Mouse (Mus musculus): Measurements from ENCODE around the gene Ccdc117. TPM values are rescaled to one million over a fixed set of nuclear protein-coding genes. Genes with fewer than 3 reads are reported as not detected.
A peak's percentile ranks its signal among the peaks of the same experiment; 100 is the strongest.
"Not testable (repeated sequence)": the region's sequence is repeated elsewhere in the genome, so short reads cannot be mapped to it uniquely, and the experiment has no call there.

Ccdc117 gene
- polyA plus RNA-seq, 1 experiment from 2014 or later: 27.9 TPM

DNA sequence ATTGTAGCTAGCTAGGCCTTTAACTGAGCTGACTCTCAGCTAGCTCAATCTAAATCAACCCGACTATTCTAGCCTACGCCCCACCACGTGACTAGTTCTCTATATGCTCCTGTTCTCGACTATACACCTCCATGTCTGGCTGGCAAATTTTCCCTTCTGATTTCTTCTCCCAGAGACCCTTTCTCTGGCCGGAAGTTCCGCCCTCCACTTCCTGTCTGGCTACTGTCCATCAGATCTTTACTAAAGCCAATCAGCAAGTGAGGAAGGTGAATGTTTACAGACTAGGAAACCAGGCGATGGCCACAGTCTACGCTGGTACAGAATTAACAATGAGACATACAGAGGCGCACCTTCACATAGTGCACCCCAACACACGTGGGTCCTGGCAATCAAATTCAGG is 52.6 kb downstream of the Ccdc117 start:
- H3K4me3 ChIP-seq (ENCODE audit: low read depth, low read length); ATAC-seq (replicated peaks; ENCODE audit: low FRiP score); H3K9me3 ChIP-seq (ENCODE audit: control insufficient read depth, low read length); H3K36me3 ChIP-seq (ENCODE audit: control insufficient read depth, insufficient read depth, low read length); H3K4me1 ChIP-seq (replicated peaks; ENCODE audit: control insufficient read depth, insufficient read depth, low read length); H3K27me3 ChIP-seq (ENCODE audit: control insufficient read depth, insufficient read depth, low read length); H3K4me2 ChIP-seq (ENCODE audit: low read depth, low read length, severe bottlenecking); H3K9ac ChIP-seq (ENCODE audit: low read length); DNase-seq (ENCODE audit: low spot score); H3K27ac ChIP-seq (ENCODE audit: low read depth, low read length): not testable (repeated sequence)
- 89% methylated on average over 10 of the region's 10 CpGs for WGBS

DNA sequence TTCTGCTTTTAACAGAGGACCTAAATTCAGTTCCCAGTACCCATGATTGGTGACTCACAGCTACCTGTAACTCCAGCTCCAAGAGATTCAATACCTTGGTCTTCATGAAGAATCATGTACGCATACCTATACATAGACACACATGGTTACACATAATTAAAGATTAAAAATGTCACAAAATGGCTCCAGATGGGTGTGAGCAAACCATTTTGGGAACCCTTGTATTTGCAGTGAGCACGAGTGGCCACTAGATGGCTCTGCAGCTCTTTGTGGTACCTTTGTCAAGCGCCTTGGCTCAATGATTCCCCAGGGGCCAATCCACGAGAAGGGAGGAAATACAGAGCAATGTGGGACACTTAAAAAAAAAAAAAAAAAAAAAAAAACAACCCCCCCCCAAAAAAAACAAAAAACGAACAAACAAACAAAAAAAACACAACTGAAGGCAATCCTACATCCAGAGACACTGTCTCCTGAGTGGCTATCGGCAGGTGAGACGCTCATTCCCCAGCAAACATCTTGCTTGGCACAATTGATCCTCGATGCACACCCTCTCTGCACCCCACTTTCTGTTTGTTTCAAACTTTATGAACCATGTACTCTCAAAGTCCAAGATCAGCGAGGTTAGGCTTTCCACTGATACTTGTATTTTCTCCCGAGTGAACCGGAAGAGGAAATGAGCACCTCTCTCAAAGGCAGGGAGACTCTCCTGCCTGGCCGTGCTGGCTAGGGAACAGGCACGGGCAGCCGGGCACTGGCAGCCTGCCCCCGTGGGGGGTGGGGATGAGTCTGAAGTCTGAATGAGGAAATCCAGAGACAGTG is 56.6 kb downstream of the Ccdc117 start:
- H3K4me1 ChIP-seq (replicated peaks; ENCODE audit: control insufficient read depth, insufficient read depth, low read length): no peaks in the 10 kb centered on the region
- no peaks in the 10 kb centered on the region for H3K36me3 ChIP-seq (ENCODE audit: control insufficient read depth, insufficient read depth, low read length)
- H3K4me2 ChIP-seq (ENCODE audit: low read depth, low read length, severe bottlenecking): peak overlapping the region; percentile 52
- DNase-seq (ENCODE audit: low spot score): peak; percentile 91
- ATAC-seq (replicated peaks; ENCODE audit: low FRiP score): peak; percentile 65; the same call in 1 of the 2 replicates
- H3K9me3 ChIP-seq (ENCODE audit: control insufficient read depth, low read length): no peaks in the 10 kb centered on the region
- 21% methylated on average over 15 of the region's 15 CpGs for WGBS
- H3K9ac ChIP-seq (ENCODE audit: low read length): peak overlapping the region; percentile 53
- no peaks in the 10 kb centered on the region for H3K27me3 ChIP-seq (ENCODE audit: control insufficient read depth, insufficient read depth, low read length)
- peak overlapping the region; percentile 22 for H3K4me3 ChIP-seq (ENCODE audit: low read depth, low read length)
- no peak overlapping the region for H3K27ac ChIP-seq (ENCODE audit: low read depth, low read length)

DNA sequence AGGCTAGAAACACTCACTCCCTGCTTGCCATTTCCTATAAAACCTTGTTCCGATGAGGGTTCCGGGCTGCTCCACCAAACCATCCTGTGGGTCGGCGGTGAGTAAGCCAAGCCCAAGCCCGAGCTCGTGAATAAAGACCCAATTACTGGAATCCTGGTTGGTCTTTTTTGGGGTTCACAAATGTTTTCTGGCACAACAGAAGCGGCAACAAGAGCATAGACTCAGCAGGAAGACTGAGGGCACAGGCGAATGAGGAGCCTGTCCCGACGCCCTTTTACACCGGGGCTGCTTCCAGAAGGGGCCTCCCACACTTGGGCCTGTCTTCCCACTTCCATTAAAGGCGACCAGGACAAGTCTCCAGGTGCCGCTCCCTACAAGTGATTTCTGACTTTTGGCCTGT is 59.4 kb downstream of the Ccdc117 start:
- H3K4me3 ChIP-seq (ENCODE audit: low read depth, low read length): no peak overlapping the region
- no peaks in the 10 kb centered on the region for H3K36me3 ChIP-seq (ENCODE audit: control insufficient read depth, insufficient read depth, low read length)
- ATAC-seq (replicated peaks; ENCODE audit: low FRiP score): no peak
- DNase-seq (ENCODE audit: low spot score): no peak
- no peaks in the 10 kb centered on the region for H3K4me1 ChIP-seq (replicated peaks; ENCODE audit: control insufficient read depth, insufficient read depth, low read length)
- no peak overlapping the region for H3K9ac ChIP-seq (ENCODE audit: low read length)
- H3K27me3 ChIP-seq (ENCODE audit: control insufficient read depth, insufficient read depth, low read length): no peaks in the 10 kb centered on the region
- H3K4me2 ChIP-seq (ENCODE audit: low read depth, low read length, severe bottlenecking): no peak overlapping the region
- no peak overlapping the region for H3K27ac ChIP-seq (ENCODE audit: low read depth, low read length)
- H3K9me3 ChIP-seq (ENCODE audit: control insufficient read depth, low read length): no peaks in the 10 kb centered on the region
- 85% methylated on average over 13 of the region's 13 CpGs for WGBS

Other genes with a start within 250 kb of the Ccdc117 start
- 11.7 and 12.9 TPM in 2 replicates for gene Znrf3, start 97.3 kb downstream of the Ccdc117 start, polyA plus RNA-seq (2014; fragmentation: Nextera tagmentation; extraction: Ambion mirVana)
- 117 and 119 TPM in 2 replicates for gene Xbp1, start 21.5 kb downstream of the Ccdc117 start, polyA plus RNA-seq (2014; fragmentation: Nextera tagmentation; extraction: Ambion mirVana)
- not detected in 2 replicates for gene Ankrd36, start 27.5 kb upstream of the Ccdc117 start, polyA plus RNA-seq (2014; fragmentation: Nextera tagmentation; extraction: Ambion mirVana)
- 166 TPM in 2 replicates for gene Mrps24, start 173.5 kb upstream of the Ccdc117 start, polyA plus RNA-seq (2014; fragmentation: Nextera tagmentation; extraction: Ambion mirVana)
- 19.1 and 20.1 TPM in 2 replicates for gene Urgcp, start 220.2 kb upstream of the Ccdc117 start, polyA plus RNA-seq (2014; fragmentation: Nextera tagmentation; extraction: Ambion mirVana)
- gene Dbnl, start 246.3 kb upstream of the Ccdc117 start, polyA plus RNA-seq (2014; fragmentation: Nextera tagmentation; extraction: Ambion mirVana): 152 and 157 TPM in 2 replicates